Mouse (Mus musculus): ENCODE data around the gene Wdr48. TPM values are rescaled to one million over a fixed set of nuclear protein-coding genes. Genes with fewer than 3 reads are reported as not detected.

The Wdr48 gene
- polyA plus RNA-seq, 1 experiment, result not detected

DNA sequence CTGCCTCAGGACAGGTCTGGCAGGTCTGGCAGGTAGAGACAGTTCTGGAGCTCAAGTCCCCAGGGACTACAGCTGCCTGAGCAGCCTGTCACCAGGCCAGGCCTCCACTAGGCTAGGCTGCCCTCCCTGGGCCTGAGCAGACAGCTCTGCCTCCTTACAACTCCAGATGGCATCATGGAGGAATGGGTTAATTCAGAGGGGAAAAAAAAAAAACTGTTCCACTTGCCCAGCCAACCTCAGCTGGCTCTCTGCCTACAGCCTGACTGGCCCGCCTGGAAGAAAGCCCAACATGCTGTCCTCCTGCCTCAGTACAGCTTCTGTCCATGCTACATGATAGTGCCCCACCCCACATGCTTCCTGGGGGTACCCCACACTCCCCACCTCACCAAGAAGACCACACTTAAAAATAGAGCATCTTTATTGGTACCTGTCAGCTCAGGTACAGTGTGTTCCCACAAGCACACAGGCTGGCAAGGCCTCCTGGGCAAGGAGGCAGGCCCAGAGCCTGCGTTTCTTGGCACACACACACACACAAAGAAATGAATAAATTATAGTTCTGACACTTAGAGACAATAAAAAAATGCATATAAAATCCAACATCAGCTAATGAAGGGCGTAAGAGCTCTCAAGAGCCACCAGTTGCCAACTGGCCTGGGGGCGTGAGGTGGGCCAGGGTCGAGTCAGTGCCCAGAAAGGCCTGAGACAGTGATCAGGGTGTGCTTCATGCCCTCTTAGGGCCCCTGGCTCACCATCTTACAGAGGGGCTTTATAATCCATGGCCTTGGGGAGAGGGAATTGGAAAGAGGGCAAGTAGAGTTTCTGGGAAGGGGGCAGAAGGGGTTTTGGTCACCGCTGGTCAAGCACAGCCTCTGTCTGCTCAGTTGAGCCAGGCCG lies 76.3 kb downstream of the Wdr48 start:
- Histone ChIP-seq H3K4me3 (ENCODE audit: insufficient read depth, low read depth, low read length) (no peak overlapping the region), H3K27ac (ENCODE audit: insufficient read depth, low read depth, low read length) (no peak overlapping the region), H3K4me1 (ENCODE audit: control insufficient read depth, insufficient read depth, low read length) (peaks cover 37% of the 10 kb centered on the region)
- WGBS, result 71% methylated on average over 7 of the region's 7 CpGs
- TF ChIP-seq CTCF (IDR thresholded peaks at IDR 0.05; ENCODE audit: insufficient read depth, low read depth, low read length), result no peak
- no peak for TF ChIP-seq POLR2A (IDR thresholded peaks at IDR 0.05; ENCODE audit: insufficient read depth, low read depth, low read length)

DNA sequence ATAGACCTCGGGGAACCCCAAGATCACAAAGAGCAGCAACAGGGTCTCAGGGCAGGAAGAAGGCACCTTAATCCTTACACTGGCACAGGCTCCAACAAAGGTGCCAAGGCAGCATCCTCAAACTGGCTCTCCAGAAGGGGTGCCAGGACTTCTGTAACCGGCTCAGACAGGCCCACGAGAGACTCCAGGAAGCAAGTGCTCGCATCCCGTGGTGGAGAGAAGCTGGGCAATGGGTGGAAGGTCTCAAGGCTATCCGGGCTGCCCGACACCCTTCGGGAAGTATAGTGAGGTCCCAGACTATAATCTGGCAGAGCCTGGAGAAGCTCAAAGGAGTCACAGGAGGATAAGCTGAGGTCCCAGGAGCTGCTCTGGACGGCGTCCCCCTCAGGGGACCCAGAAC lies 77.5 kb downstream of the Wdr48 start:
- WGBS, result 86% methylated on average over 10 of the region's 10 CpGs
- H3K27ac ChIP-seq (ENCODE audit: insufficient read depth, low read depth, low read length), result no peak overlapping the region
- H3K4me1 ChIP-seq (ENCODE audit: control insufficient read depth, insufficient read depth, low read length), result peaks cover 34% of the 10 kb centered on the region
- no peak for TF ChIP-seq POLR2A (IDR thresholded peaks at IDR 0.05; ENCODE audit: insufficient read depth, low read depth, low read length)
- no peak for TF ChIP-seq CTCF (IDR thresholded peaks at IDR 0.05; ENCODE audit: insufficient read depth, low read depth, low read length)
- no peak overlapping the region for H3K4me3 ChIP-seq (ENCODE audit: insufficient read depth, low read depth, low read length)

DNA sequence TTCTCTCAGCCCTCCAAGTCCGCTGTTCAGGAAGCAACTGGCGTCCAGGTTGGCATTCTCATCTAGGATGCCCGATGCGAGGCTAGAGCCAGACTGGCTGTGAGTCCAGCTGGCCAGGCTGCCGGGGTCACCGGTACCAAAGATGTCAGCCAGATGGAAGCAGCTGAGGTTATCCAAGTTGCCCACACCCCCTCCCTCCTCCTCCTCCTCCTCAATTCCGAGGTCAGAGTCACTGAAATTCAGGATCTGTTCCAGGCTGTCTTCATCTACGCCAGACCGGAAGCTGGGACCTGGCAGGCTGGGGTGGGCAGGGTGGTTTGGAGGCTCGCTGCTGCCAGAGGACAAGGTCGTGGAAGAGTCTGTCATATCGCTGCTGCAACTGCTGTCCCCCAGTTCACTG lies 77.9 kb downstream of the Wdr48 start:
- no peak overlapping the region for H3K27ac ChIP-seq (ENCODE audit: insufficient read depth, low read depth, low read length)
- WGBS, result 61% methylated on average over 12 of the region's 12 CpGs
- TF ChIP-seq POLR2A (IDR thresholded peaks at IDR 0.05; ENCODE audit: insufficient read depth, low read depth, low read length) (no peak), CTCF (IDR thresholded peaks at IDR 0.05; ENCODE audit: insufficient read depth, low read depth, low read length) (no peak)
- peaks cover 33% of the 10 kb centered on the region for H3K4me1 ChIP-seq (ENCODE audit: control insufficient read depth, insufficient read depth, low read length)
- no peak overlapping the region for H3K4me3 ChIP-seq (ENCODE audit: insufficient read depth, low read depth, low read length)

DNA sequence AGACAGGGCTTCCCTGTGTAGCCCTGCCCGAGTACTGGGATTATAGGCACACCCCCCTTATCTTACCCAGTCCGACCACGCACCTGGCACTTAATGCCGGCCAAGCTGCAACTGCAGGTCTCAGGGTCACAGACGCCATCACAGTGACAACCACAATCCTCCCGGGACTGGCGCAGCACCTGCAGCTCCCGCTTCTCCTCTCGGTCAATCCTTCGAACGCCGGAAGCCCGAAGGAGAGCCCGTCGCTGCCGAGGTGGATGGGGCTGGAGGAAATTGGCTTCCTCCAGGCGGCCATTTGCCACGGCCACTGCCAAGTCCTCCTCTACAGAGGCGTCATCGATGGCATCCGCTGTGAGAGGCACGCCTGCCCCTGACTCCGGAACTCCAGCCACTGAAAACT lies 78.6 kb downstream of the Wdr48 start:
- 91% methylated on average over 23 of the region's 23 CpGs for WGBS
- no peak overlapping the region for H3K27ac ChIP-seq (ENCODE audit: insufficient read depth, low read depth, low read length)
- no peak for TF ChIP-seq POLR2A (IDR thresholded peaks at IDR 0.05; ENCODE audit: insufficient read depth, low read depth, low read length)
- TF ChIP-seq CTCF (IDR thresholded peaks at IDR 0.05; ENCODE audit: insufficient read depth, low read depth, low read length), result no peak
- H3K4me1 ChIP-seq (ENCODE audit: control insufficient read depth, insufficient read depth, low read length), result peaks cover 34% of the 10 kb centered on the region
- no peak overlapping the region for H3K4me3 ChIP-seq (ENCODE audit: insufficient read depth, low read depth, low read length)

DNA sequence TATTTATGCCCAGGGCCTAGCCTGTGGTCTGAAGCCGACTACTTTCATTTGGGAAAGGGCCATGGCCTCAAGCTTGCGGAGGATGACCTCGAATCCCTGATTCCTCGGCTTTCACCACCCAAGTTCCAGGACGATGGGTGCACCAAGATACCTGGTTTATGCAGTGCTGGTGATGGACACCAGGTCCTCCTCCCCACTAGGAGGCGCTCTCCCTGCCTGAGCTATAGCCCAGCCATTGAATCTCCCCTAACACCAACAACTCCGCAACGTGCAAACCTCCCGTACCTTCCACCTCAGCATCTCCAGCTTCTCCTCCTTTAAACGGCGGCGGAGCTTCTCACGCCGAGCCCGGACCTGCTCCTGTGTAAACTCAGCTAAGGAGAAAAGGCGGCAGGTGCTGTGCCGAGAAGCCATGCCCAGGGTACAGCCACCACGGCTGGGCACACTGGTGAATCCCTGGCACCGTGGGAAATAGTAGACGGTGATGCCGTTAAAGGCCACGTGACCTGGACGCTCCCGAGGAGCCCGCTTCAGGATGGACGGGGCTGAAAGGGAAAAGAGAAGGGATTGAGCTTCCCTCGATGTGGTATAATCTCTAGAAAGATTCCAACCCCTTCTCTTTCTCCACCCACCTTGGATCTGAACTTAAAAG lies 79.3 kb downstream of the Wdr48 start:
- no peak overlapping the region for H3K4me3 ChIP-seq (ENCODE audit: insufficient read depth, low read depth, low read length)
- no peak for TF ChIP-seq POLR2A (IDR thresholded peaks at IDR 0.05; ENCODE audit: insufficient read depth, low read depth, low read length)
- TF ChIP-seq CTCF (IDR thresholded peaks at IDR 0.05; ENCODE audit: insufficient read depth, low read depth, low read length), result no peak
- H3K4me1 ChIP-seq (ENCODE audit: control insufficient read depth, insufficient read depth, low read length), result peaks cover 40% of the 10 kb centered on the region
- H3K27ac ChIP-seq (ENCODE audit: insufficient read depth, low read depth, low read length), result no peak overlapping the region
- WGBS, result 92% methylated on average over 27 of the region's 27 CpGs

DNA sequence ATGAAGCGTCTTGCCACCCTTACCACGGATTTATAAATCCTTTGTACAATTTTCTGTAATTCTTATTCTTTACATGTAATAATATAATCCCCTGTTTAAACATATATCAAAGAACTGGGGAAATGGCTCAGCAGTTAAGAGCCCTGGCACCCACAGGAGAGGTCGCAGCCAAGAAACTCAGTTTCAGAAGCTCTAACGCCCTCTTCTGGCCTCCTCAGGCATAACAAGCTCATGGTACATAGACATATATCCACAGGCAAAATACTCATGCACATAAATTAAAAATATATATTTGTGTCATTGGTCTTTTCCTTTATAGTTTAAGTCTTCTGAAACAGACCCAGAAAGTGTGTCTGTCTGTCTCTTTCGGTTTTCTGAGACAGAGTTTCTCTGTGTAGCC lies 79.9 kb downstream of the Wdr48 start:
- Histone ChIP-seq H3K4me3 (ENCODE audit: insufficient read depth, low read depth, low read length) (no peak overlapping the region), H3K27ac (ENCODE audit: insufficient read depth, low read depth, low read length) (no peak overlapping the region), H3K4me1 (ENCODE audit: control insufficient read depth, insufficient read depth, low read length) (peaks cover 40% of the 10 kb centered on the region)
- 84% methylated on average over 5 of the region's 5 CpGs for WGBS
- TF ChIP-seq CTCF (IDR thresholded peaks at IDR 0.05; ENCODE audit: insufficient read depth, low read depth, low read length), result no peak
- TF ChIP-seq POLR2A (IDR thresholded peaks at IDR 0.05; ENCODE audit: insufficient read depth, low read depth, low read length), result no peak

DNA sequence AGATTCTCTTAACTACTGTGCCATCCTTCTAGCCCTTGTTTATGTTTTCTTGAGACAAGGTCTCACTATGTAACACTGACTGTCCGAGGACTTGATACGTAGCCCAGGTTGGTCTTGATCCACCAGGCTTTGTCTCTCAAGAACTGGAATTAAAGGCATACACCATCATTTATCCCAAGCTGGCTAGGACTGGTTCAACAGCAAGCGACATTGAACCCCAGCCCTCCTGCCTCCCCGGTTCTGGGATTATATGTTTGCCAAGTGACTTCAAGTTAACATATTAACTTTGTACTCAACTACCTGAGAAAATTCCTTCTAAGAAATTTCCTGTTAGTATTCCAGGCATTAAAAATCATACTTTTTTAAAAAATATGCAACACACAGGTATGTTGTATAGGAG lies 80.6 kb downstream of the Wdr48 start:
- no peak overlapping the region for H3K27ac ChIP-seq (ENCODE audit: insufficient read depth, low read depth, low read length)
- WGBS, result 92% methylated on average over 4 of the region's 4 CpGs
- H3K4me1 ChIP-seq (ENCODE audit: control insufficient read depth, insufficient read depth, low read length), result peaks cover 40% of the 10 kb centered on the region
- no peak for TF ChIP-seq POLR2A (IDR thresholded peaks at IDR 0.05; ENCODE audit: insufficient read depth, low read depth, low read length)
- no peak for TF ChIP-seq CTCF (IDR thresholded peaks at IDR 0.05; ENCODE audit: insufficient read depth, low read depth, low read length)
- no peak overlapping the region for H3K4me3 ChIP-seq (ENCODE audit: insufficient read depth, low read depth, low read length)

Other genes starting within 250 kb of the Wdr48 start
- gene Scn10a, start 175.6 kb upstream of the Wdr48 start, polyA plus RNA-seq (2012; ENCODE audit: insufficient read depth, insufficient read length, low replicate concordance, missing spikeins), result not detected in 2 replicates
- not detected in 2 replicates for gene Scn11a, start 69.4 kb upstream of the Wdr48 start, polyA plus RNA-seq (2012; ENCODE audit: insufficient read depth, insufficient read length, low replicate concordance, missing spikeins)
- gene Gorasp1, start 42.7 kb downstream of the Wdr48 start, polyA plus RNA-seq (2012; ENCODE audit: insufficient read depth, insufficient read length, low replicate concordance, missing spikeins), result not detected in 2 replicates
- gene Ttc21a, start 42.7 kb downstream of the Wdr48 start, polyA plus RNA-seq (2012; ENCODE audit: insufficient read depth, insufficient read length, low replicate concordance, missing spikeins), result not detected in 2 replicates
- not detected in 2 replicates for gene Csrnp1, start 89.8 kb downstream of the Wdr48 start, polyA plus RNA-seq (2012; ENCODE audit: insufficient read depth, insufficient read length, low replicate concordance, missing spikeins)
- not detected in 2 replicates for gene Xirp1, start 128.7 kb downstream of the Wdr48 start, polyA plus RNA-seq (2012; ENCODE audit: insufficient read depth, insufficient read length, low replicate concordance, missing spikeins)
- not detected in 2 replicates for gene Cx3cr1, start 175.0 kb downstream of the Wdr48 start, polyA plus RNA-seq (2012; ENCODE audit: insufficient read depth, insufficient read length, low replicate concordance, missing spikeins)
- gene Ccr8, start 197.2 kb downstream of the Wdr48 start, polyA plus RNA-seq (2012; ENCODE audit: insufficient read depth, insufficient read length, low replicate concordance, missing spikeins), result not detected in 2 replicates
- not detected in 2 replicates for gene Slc25a38, start 215.5 kb downstream of the Wdr48 start, polyA plus RNA-seq (2012; ENCODE audit: insufficient read depth, insufficient read length, low replicate concordance, missing spikeins)
- gene Rpsa, start 232.8 kb downstream of the Wdr48 start, polyA plus RNA-seq (2012; ENCODE audit: insufficient read depth, insufficient read length, low replicate concordance, missing spikeins), result 1,091 TPM in 1 of 2 replicates, not detected in the other